Mouse (Mus musculus) midbrain, embryonic 14.5 days (tissue): ENCODE results near the gene Scgb2b17. TPM values are rescaled to one million over a fixed set of nuclear protein-coding genes. Genes with fewer than 3 reads are reported as not detected.
"Not testable (repeated sequence)": the region's sequence is repeated elsewhere in the genome, so short reads cannot be mapped to it uniquely, and the experiment has no call there.

Experiments
- ATAC-seq: fragments of 200-750 bp; cut with Nextera tagmentation; 2 replicates; pipeline ENCODE4 v1.8.0; 2017; ENCODE audit warnings: moderate number of reproducible peaks, moderate library complexity; ENCODE audit not compliant: low FRiP score, low TSS enrichment
- DNase-seq: peaks from one replicate; pipeline ENCODE4 v3.0.0-alpha.2; 2015
- H3K27ac ChIP-seq: fragments of 300-500 bp; sonication (generic); replicated peaks from 2 replicates; pipeline ENCODE4 v1.5.1; 2014; ENCODE audit warnings: mild to moderate bottlenecking, low read depth, low read length, moderate library complexity
- H3K27me3 ChIP-seq: fragments of 300-500 bp; sonication (generic); 2 replicates; pipeline ENCODE4 v1.6.1; 2014; ENCODE audit warnings: low read length, control low read depth, mixed read lengths; ENCODE audit not compliant: control insufficient read depth, insufficient read depth
- H3K36me3 ChIP-seq: fragments of 300-500 bp; sonication (generic); 2 replicates; pipeline ENCODE4 v1.6.1; 2014; ENCODE audit warnings: low read length, control low read depth; ENCODE audit not compliant: control insufficient read depth, insufficient read depth
- H3K4me1 ChIP-seq: fragments of 300-500 bp; sonication (generic); 2 replicates; pipeline ENCODE4 v1.6.1; 2014; ENCODE audit warnings: mild to moderate bottlenecking, antibody characterized with exemption, low read length, control low read depth; ENCODE audit not compliant: control insufficient read depth, insufficient read depth
- H3K4me2 ChIP-seq: fragments of 300-500 bp; sonication (generic); 2 replicates; pipeline ENCODE4 v1.6.1; 2014; ENCODE audit warnings: mild to moderate bottlenecking, low read length, moderate library complexity
- H3K4me3 ChIP-seq: fragments of 300-500 bp; sonication (generic); replicated peaks from 2 replicates; pipeline ENCODE4 v1.5.1; 2014; ENCODE audit warnings: low read depth, low read length
- H3K9ac ChIP-seq: fragments of 300-500 bp; sonication (generic); replicated peaks from 2 replicates; pipeline ENCODE4 v1.6.1; 2014; ENCODE audit warnings: mild to moderate bottlenecking, low read length, moderate library complexity
- H3K9me3 ChIP-seq: fragments of 300-500 bp; sonication (generic); 2 replicates; pipeline ENCODE4 v1.6.1; 2016; ENCODE audit warnings: low read length, control low read depth, mixed read lengths; ENCODE audit not compliant: control insufficient read depth
- polyA plus RNA-seq: library from polyadenylated mRNA; unstranded; fragments of >200 nt; fragmentation: Nextera tagmentation; extraction: Ambion mirVana; gene quantifications from 2 replicates; pipeline ENCODE4 v1.2.1, GENCODE M21; 2014

Scgb2b17 gene
- polyA plus RNA-seq = not detected in 2 replicates

DNA sequence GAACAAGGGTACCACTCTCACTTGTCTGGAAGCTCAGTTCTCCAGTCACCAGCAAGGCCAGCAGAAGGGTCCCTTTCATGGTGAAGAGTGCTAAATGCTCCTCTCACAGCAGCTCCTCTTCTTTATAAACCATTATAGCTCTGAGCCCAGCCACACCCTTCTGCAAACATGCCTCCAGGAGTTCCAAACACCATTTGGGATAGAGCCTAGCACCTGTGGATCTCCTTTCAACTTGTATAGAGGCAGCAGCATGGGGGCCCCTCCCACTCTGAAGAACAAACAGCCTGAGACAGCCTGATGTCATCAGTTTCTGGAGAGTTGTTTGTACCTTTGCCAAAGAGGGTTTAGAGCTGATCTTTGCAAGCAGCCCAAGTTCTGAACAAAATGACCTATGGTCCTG is at the start of gene Scgb2b17:
Gene Scgb2b17 (minus strand): TSS at position 101 of the 400 bp plus-strand sequence.
- H3K4me3 ChIP-seq, H3K9me3 ChIP-seq, H3K27ac ChIP-seq, H3K27me3 ChIP-seq, DNase-seq, H3K36me3 ChIP-seq, H3K4me2 ChIP-seq, H3K9ac ChIP-seq, ATAC-seq, H3K4me1 ChIP-seq: not testable (repeated sequence)

DNA sequence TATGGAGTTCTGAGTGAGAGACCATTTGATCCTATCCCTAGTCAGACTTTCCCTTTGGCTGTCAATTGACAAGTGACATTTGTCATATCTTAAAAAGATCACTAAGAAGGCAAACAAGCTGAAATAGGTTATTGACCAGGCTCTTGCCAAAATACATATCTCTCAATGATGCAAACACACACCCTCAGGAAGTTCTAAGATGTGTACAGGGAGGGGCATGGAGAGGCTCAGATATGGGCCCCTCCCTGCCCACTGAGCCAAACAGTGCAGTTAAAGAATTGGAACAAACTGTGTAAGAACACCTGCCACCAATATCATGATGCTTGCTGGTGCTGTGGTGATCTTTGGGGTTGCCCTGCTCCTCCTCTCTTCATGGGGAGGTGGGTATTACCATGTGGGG is 6.8 kb upstream of the Scgb2b17 start, which contains the start of gene Scgb1b17:
Gene Scgb1b17 (plus strand): TSS at position 301 of the 400 bp plus-strand sequence.
- not testable (repeated sequence) for ATAC-seq, H3K27ac ChIP-seq, H3K4me3 ChIP-seq, H3K9me3 ChIP-seq, H3K4me1 ChIP-seq, H3K9ac ChIP-seq, H3K4me2 ChIP-seq, DNase-seq, H3K27me3 ChIP-seq, H3K36me3 ChIP-seq

Other genes with a start within 250 kb of the Scgb2b17 start
- not detected in 2 replicates for gene Scgb2b15, start 226.9 kb downstream of the Scgb2b17 start, polyA plus RNA-seq
- gene Scgb1b15, start 220.0 kb downstream of the Scgb2b17 start, polyA plus RNA-seq = not detected in 2 replicates
- gene Scgb1b17, start 6.9 kb upstream of the Scgb2b17 start, polyA plus RNA-seq = not detected in 2 replicates
- gene Scgb2b18, start 117.3 kb upstream of the Scgb2b17 start, polyA plus RNA-seq = not detected in 2 replicates
- gene Scgb1b18, start 129.0 kb upstream of the Scgb2b17 start, polyA plus RNA-seq = not detected in 2 replicates
- not detected in 2 replicates for gene Scgb2b19, start 223.8 kb upstream of the Scgb2b17 start, polyA plus RNA-seq
- gene Scgb1b19, start 230.7 kb upstream of the Scgb2b17 start, polyA plus RNA-seq = not detected in 2 replicates